Mouse (Mus musculus): ENCODE results near the gene Rin3. TPM values are rescaled to one million over a fixed set of nuclear protein-coding genes. Genes with fewer than 3 reads are reported as not detected.

Gene Rin3
- polyA plus RNA-seq, 1 experiment from 2014 or later, result 2.8 TPM

DNA sequence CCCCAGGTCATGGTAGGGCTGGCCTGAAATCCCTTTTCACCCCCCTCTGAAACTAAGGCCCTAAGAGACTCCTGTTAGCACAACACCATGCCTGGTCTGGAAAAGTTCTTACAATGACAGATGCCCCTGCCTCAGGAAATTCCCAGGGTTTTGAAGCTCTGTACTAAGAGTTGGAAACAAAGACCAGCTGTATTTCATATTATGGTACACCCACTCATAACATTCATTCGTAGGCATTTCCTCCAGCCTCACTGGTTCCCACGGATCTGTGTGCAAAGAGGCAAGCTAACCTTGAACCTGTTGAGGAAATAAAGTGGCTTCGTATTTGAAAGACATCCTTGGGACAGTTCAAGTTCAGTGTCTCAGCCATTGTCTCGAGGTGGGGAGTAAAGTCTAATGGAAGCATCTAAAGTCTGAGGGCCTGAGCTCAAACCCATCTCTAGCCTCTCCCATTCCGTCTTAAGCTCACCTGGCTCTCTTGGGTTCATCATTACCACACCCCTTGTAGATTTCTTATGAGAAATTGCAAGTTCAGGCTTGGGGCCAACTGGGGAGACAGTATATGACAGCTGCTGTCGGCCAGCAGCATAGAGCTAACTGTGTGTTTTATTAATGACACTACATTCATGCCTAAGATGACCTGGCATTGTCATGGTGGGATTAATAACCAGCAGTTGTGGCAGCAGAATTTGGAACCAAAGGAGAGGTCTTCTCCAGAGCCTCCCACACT lies 41.5 kb downstream of the Rin3 start:
- Histone ChIP-seq H3K27ac (no peak overlapping the region), H3K9ac (no peak overlapping the region), H3K4me2 (no peak overlapping the region), H3K4me1 (no peaks in the 10 kb centered on the region), H3K9me3 (no peaks in the 10 kb centered on the region), H3K27me3 (replicated peaks) (no peaks in the 10 kb centered on the region), H3K4me3 (no peak overlapping the region), H3K36me3 (replicated peaks) (no peaks in the 10 kb centered on the region)
- ATAC-seq (replicated peaks), result no peak
- 82% methylated on average over 6 of the region's 6 CpGs for WGBS

DNA sequence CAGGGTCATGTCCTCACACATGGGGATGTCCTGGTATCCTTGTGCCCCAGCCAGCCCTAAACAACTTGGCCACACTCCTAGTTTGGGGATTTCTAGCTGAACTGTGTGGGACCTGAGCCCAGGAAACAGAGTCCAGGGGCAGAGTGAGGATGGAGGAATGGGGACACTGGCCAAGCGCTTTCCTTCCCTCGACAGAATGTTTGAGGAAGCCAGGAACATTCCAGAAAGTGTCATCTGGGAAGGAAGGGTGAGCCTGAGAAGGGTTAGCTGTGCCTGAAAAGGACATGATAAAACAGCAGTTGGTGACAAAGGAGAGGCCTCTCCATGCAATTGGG lies 42.0 kb downstream of the Rin3 start:
- no peak for ATAC-seq (replicated peaks)
- Histone ChIP-seq H3K36me3 (replicated peaks) (no peaks in the 10 kb centered on the region), H3K27ac (no peak overlapping the region), H3K4me2 (no peak overlapping the region), H3K9ac (no peak overlapping the region), H3K4me1 (no peaks in the 10 kb centered on the region), H3K27me3 (replicated peaks) (no peaks in the 10 kb centered on the region), H3K9me3 (no peaks in the 10 kb centered on the region), H3K4me3 (no peak overlapping the region)
- WGBS, result 91% methylated on average over 2 of the region's 2 CpGs

DNA sequence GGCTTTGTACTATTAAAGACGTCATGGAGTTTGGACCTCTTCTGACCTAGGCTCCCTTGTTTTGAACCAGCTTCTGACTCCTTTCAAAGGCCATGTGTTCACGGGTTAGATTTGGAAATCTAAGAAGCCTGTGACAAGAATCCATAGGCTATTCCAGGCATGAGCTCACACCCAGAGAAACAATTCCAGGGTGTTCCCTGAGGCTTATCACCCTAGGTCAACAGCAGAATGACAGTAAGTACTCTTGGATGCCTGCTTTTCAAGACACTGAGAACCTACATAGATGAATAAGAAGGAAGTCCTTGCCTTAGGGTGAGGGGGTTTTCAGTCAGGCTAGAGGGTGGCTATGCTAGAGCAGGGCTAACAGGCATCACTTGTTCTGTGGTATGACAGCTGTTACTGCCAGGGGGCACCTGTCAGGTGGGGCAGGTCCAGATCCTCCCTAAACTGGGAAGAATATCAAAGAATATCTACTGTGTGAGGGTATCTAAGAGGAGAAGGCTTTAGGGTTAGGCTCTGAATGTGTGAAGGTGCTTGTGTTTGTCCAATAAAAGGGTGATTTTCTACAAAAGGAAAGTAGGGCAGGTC lies 44.0 kb downstream of the Rin3 start:
- no peak overlapping the region for H3K9ac ChIP-seq
- no peaks in the 10 kb centered on the region for H3K36me3 ChIP-seq (replicated peaks)
- no peaks in the 10 kb centered on the region for H3K27me3 ChIP-seq (replicated peaks)
- ATAC-seq (replicated peaks), result no peak
- H3K9me3 ChIP-seq, result no peaks in the 10 kb centered on the region
- no peak overlapping the region for H3K4me2 ChIP-seq
- 88% methylated on average over 2 of the region's 2 CpGs for WGBS
- H3K4me3 ChIP-seq, result no peak overlapping the region
- no peaks in the 10 kb centered on the region for H3K4me1 ChIP-seq
- no peak overlapping the region for H3K27ac ChIP-seq

DNA sequence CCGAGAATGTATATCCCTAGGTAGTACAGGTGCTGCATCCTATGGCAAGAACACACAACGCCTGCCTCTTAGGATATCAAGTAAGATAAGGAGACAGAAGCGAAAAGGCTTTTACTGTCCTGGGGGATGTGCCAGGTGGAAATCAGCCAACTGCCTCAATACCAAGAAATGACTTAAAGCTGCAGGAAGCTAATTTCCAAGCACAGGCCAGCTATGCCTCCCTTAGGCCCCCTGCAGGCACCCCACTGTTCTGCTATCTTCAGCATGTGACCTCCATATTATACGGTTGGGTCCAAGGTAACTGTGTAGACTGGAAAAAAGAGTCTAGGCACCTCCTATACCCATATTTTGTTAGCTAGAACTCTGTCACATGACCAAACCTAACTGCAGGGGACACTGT lies 44.7 kb downstream of the Rin3 start:
- Histone ChIP-seq H3K27me3 (replicated peaks) (no peaks in the 10 kb centered on the region), H3K9me3 (no peaks in the 10 kb centered on the region), H3K27ac (no peak overlapping the region), H3K4me1 (no peaks in the 10 kb centered on the region), H3K4me3 (no peak overlapping the region), H3K9ac (no peak overlapping the region), H3K36me3 (replicated peaks) (no peaks in the 10 kb centered on the region), H3K4me2 (no peak overlapping the region)
- ATAC-seq (replicated peaks), result no peak
- 89% methylated on average over 4 of the region's 4 CpGs for WGBS

DNA sequence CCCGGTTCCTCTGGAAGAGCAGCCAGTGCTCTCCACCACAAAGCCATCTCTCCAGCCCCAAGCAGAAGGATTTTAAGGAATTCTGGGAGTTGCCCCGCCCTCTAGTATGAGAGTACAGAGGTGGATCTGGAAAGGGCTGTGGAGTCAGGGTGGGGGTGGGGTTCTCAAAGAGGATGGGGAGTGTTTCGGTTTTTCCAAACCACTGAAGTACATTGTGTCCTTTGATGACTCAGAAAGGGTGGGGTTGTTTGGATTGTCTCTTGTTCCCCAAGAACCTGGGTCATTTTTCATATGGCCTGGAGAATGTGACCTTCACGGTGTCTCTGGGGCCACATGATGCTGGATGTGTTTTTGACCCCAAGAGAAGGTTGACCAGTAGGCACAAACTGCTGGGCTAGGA lies 45.2 kb downstream of the Rin3 start:
- Histone ChIP-seq H3K4me2 (no peak overlapping the region), H3K9me3 (no peaks in the 10 kb centered on the region), H3K4me1 (no peaks in the 10 kb centered on the region), H3K4me3 (no peak overlapping the region), H3K36me3 (replicated peaks) (no peaks in the 10 kb centered on the region), H3K9ac (no peak overlapping the region), H3K27ac (no peak overlapping the region), H3K27me3 (replicated peaks) (no peaks in the 10 kb centered on the region)
- WGBS, result 89% methylated on average over 4 of the region's 4 CpGs
- ATAC-seq (replicated peaks), result no peak

DNA sequence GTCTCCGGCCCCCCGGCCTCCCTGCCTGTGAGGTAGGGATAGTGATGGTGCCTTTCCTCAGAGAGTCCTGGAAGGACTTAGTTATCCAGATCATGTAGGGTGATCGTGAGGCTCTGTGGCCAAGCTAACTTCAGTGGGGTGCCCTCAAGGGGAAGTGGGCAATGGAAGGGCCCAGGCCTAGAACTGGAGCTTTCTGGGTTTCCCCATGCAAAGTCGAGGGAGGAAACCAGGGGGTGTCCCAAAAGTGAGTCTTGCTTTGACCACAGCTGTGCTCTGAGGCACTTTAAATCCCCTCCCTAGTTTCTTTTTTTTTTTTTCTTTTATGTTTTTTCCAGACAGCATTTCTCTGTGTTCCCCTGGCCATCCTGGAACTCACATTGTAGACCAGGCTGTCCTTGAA lies 47.3 kb downstream of the Rin3 start:
- no peak overlapping the region for H3K4me3 ChIP-seq
- H3K9me3 ChIP-seq, result no peaks in the 10 kb centered on the region
- no peaks in the 10 kb centered on the region for H3K4me1 ChIP-seq
- WGBS, result 92% methylated on average over 4 of the region's 4 CpGs
- no peak overlapping the region for H3K9ac ChIP-seq
- H3K4me2 ChIP-seq, result no peak overlapping the region
- H3K27ac ChIP-seq, result no peak overlapping the region
- no peaks in the 10 kb centered on the region for H3K27me3 ChIP-seq (replicated peaks)
- no peak for ATAC-seq (replicated peaks)
- no peaks in the 10 kb centered on the region for H3K36me3 ChIP-seq (replicated peaks)

DNA sequence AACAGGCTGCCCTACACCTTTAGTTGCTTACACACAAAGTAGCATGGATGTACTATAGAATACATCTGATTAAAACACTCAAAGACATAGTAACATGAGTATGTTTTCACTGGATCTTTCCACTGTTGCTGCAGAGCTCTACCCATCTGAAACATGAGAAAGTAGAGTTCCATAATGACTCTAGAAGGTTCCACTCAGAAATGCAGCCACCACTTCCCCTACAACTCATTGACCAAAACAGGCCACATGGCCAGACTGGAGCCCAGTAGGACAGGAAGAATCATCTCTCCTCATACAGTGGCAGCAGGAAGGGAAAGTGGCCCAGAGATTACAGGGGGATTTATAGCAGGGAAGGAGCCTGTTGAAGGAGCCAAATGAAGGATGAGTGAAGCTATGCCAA lies 47.9 kb downstream of the Rin3 start:
- no peak overlapping the region for H3K9ac ChIP-seq
- ATAC-seq (replicated peaks), result no peak

DNA sequence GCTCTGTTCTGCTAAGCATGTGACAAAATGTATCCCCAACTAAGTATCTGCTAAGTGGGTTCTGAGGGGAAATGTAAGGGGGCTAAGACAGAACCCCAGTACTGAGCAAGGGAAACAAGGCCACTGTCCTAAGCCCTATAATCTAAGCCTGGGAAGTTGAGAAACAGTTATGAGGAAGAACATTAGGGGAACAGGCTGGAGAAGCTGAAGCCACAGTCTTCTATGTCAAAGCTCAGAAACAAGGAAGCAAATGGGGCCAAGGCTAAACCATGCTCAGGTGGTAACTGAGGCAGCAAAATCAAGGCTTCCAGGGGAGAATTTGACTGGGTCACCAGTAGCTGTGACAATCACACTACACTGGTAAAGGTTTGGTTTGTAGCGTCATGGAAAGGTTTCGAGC lies 50.3 kb downstream of the Rin3 start:
- Histone ChIP-seq H3K4me1 (no peaks in the 10 kb centered on the region), H3K4me2 (no peak overlapping the region)

More for the DNA sequence above, 47.9 kb downstream of the Rin3 start:
- Histone ChIP-seq H3K36me3 (replicated peaks) (no peaks in the 10 kb centered on the region), H3K4me1 (no peaks in the 10 kb centered on the region), H3K27me3 (replicated peaks) (no peaks in the 10 kb centered on the region), H3K27ac (no peak overlapping the region), H3K4me2 (no peak overlapping the region), H3K9me3 (no peaks in the 10 kb centered on the region), H3K4me3 (no peak overlapping the region)

DNA sequence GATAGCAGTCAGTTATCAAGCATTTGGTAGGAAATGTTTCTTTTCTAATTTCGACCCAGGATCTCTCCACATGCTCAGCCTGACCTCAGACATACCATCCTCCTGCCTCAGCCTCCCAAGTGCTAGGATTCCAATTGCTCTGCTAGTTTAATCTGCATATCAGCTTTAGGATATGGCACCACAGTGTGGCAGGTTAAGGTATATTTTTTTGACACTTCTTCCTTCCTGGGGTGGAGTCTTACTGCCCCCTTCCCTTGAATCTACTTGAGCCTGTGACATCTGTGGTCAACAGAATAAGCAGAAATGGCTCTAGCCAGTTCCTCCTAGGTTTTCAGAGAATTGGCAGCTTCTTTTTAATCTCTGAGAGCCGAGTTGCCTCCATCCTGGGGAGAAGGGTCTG lies 56.2 kb downstream of the Rin3 start:
- no peaks in the 10 kb centered on the region for H3K36me3 ChIP-seq (replicated peaks)
- no peak overlapping the region for H3K9ac ChIP-seq
- no peak for ATAC-seq (replicated peaks)
- no peak overlapping the region for H3K27ac ChIP-seq
- no peaks in the 10 kb centered on the region for H3K27me3 ChIP-seq (replicated peaks)
- 0 out of 2 replicates have a peak, but pooled peaks cover 3% of the 10 kb centered on the region for H3K4me1 ChIP-seq
- no peak overlapping the region for H3K4me2 ChIP-seq
- no peak overlapping the region for H3K4me3 ChIP-seq
- WGBS, result 68% methylated on average over 2 of the region's 2 CpGs
- no peaks in the 10 kb centered on the region for H3K9me3 ChIP-seq

More for the DNA sequence above, 50.3 kb downstream of the Rin3 start:
- no peak overlapping the region for H3K4me3 ChIP-seq
- no peaks in the 10 kb centered on the region for H3K36me3 ChIP-seq (replicated peaks)
- no peaks in the 10 kb centered on the region for H3K27me3 ChIP-seq (replicated peaks)
- H3K9me3 ChIP-seq, result no peaks in the 10 kb centered on the region
- H3K9ac ChIP-seq, result no peak overlapping the region
- WGBS, result 95% methylated on average over 2 of the region's 2 CpGs
- H3K27ac ChIP-seq, result no peak overlapping the region
- ATAC-seq (replicated peaks), result no peak

DNA sequence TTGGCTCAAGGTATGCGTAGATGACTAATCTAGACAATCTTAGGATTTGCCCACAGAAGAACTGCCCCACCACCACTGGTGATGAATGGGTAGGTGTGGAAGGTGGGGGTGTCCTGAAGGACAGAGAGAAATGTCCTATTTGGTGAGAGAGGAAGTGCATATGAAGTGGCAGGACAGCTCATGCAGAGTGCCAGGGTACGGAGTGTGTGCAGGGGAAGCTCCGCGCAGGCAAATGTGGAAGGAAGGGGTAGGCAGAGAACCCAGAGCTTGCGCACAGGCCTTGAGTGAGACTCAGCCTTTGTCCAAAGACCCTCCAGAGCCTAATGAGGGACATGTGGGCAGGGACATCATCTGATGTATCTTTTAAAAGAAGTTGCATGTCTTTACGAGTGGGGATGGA lies 57.6 kb downstream of the Rin3 start:
- H3K4me3 ChIP-seq, result no peak overlapping the region
- 0 out of 2 replicates have a peak, but pooled peaks cover 3% of the 10 kb centered on the region for H3K4me1 ChIP-seq
- H3K9me3 ChIP-seq, result no peaks in the 10 kb centered on the region
- H3K27me3 ChIP-seq (replicated peaks), result no peaks in the 10 kb centered on the region
- ATAC-seq (replicated peaks), result no peak
- no peak overlapping the region for H3K9ac ChIP-seq
- 93% methylated on average over 6 of the region's 6 CpGs for WGBS
- H3K36me3 ChIP-seq (replicated peaks), result no peaks in the 10 kb centered on the region
- H3K4me2 ChIP-seq, result no peak overlapping the region
- no peak overlapping the region for H3K27ac ChIP-seq

DNA sequence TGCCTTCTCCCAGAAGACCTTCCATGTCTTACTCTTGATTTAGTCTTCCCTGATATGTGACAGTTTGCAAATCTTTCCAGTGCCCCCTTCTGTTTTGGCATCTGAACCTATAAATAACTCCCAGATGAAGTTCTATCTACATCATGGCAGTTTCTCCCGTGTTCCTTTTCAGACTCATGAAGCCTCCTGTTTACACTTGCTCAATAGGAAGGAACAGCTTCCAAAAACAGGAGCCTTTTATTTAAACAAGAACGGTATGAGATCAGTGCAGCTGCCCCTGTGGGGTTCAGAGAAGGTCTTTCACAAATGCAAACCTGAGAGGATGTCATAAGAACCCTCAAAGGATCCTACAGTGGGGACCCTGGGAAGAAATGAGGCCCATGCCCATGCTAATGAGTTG lies 59.3 kb downstream of the Rin3 start:
- Histone ChIP-seq H3K9ac (no peak overlapping the region), H3K9me3 (no peaks in the 10 kb centered on the region), H3K4me3 (no peak overlapping the region), H3K27me3 (replicated peaks) (no peaks in the 10 kb centered on the region), H3K4me1 (0 out of 2 replicates have a peak, but pooled peaks cover 3% of the 10 kb centered on the region), H3K27ac (no peak overlapping the region), H3K4me2 (no peak overlapping the region), H3K36me3 (replicated peaks) (no peaks in the 10 kb centered on the region)
- ATAC-seq (replicated peaks), result no peak
- 62% methylated on average over 2 of the region's 2 CpGs for WGBS

DNA sequence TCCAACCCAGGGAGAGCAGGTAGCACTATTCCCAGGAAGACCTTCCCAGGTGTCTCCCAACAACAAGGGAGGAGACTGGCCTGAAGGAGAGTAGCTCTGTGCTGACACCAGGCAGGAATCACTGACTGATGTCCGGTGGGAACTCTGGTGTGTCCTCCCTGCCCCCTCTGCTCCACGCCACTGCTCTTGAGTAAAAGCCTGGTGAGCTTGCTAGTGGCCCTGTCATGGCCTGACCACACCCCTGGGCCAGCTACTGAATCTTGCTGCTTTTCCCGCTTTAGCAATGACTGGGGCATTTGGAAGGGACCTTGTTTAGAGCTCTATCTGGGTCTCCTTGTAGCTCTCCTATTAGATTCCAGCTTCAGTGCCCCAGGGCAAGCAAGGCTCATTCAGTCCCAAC lies 59.8 kb downstream of the Rin3 start:
- WGBS, result 44% methylated on average over 3 of the region's 3 CpGs
- H3K4me1 ChIP-seq, result 0 out of 2 replicates have a peak, but pooled peaks cover 3% of the 10 kb centered on the region
- H3K4me2 ChIP-seq, result no peak overlapping the region
- H3K36me3 ChIP-seq (replicated peaks), result no peaks in the 10 kb centered on the region
- H3K4me3 ChIP-seq, result no peak overlapping the region
- H3K27me3 ChIP-seq (replicated peaks), result no peaks in the 10 kb centered on the region
- no peak for ATAC-seq (replicated peaks)
- no peak overlapping the region for H3K9ac ChIP-seq
- H3K27ac ChIP-seq, result no peak overlapping the region
- H3K9me3 ChIP-seq, result no peaks in the 10 kb centered on the region
